Mouse (Mus musculus) ES-Bruce4 (cell line): Measurements from ENCODE around the gene Gm17364. TPM values are rescaled to one million over a fixed set of nuclear protein-coding genes. Genes with fewer than 3 reads are reported as not detected.
"Not testable (repeated sequence)": the region's sequence is repeated elsewhere in the genome, so short reads cannot be mapped to it uniquely, and the experiment has no call there.

ENCODE experiments used
- H3K27ac ChIP-seq: 2 replicates; pipeline ENCODE4 v1.5.1; 2012; ENCODE audit warnings: low read length, inconsistent platforms; ENCODE audit not compliant: insufficient read depth
- H3K27me3 ChIP-seq: 2 replicates; pipeline ENCODE4 v1.6.1; 2012; ENCODE audit warnings: mild to moderate bottlenecking, low read length, inconsistent platforms; ENCODE audit not compliant: control insufficient read depth, poor library complexity, insufficient read depth, severe bottlenecking
- H3K36me3 ChIP-seq: 2 replicates; pipeline ENCODE4 v1.6.1; 2012; ENCODE audit warnings: inconsistent platforms, mild to moderate bottlenecking, low read length, moderate library complexity; ENCODE audit not compliant: control insufficient read depth, poor library complexity, insufficient read depth, severe bottlenecking
- H3K4me1 ChIP-seq: one replicate; pipeline ENCODE4 v1.8.1; 2011; ENCODE audit warnings: low read length; ENCODE audit not compliant: control insufficient read depth, insufficient read depth
- H3K4me3 ChIP-seq: 2 replicates; pipeline ENCODE4 v1.5.1; 2011; ENCODE audit warnings: low read depth, mild to moderate bottlenecking, low read length
- H3K9ac ChIP-seq: 2 replicates; pipeline ENCODE4 v1.6.1; 2012; ENCODE audit warnings: low read depth, mild to moderate bottlenecking, inconsistent platforms; ENCODE audit not compliant: poor library complexity, severe bottlenecking
- H3K9me3 ChIP-seq: replicated peaks from 2 replicates; pipeline ENCODE4 v1.6.1; 2012; ENCODE audit warnings: mild to moderate bottlenecking, low read length, inconsistent platforms; ENCODE audit not compliant: control insufficient read depth, poor library complexity, insufficient read depth, severe bottlenecking
- CTCF ChIP-seq: IDR thresholded peaks from one replicate; pipeline ENCODE4 v1.8.1; 2011; ENCODE audit warnings: low read depth, low read length
- EP300 ChIP-seq: IDR thresholded peaks from 2 replicates; pipeline ENCODE4 v1.6.1; 2011; ENCODE audit warnings: low read depth, low read length; ENCODE audit not compliant: insufficient read depth
- POLR2A ChIP-seq: IDR thresholded peaks from one replicate; pipeline ENCODE4 v1.8.1; 2011; ENCODE audit warnings: low read length; ENCODE audit not compliant: insufficient read depth
- polyA plus RNA-seq: library from polyadenylated mRNA; stranded (reverse); fragments of >200 nt; gene quantifications from 2 replicates; pipeline ENCODE4 v1.2.4, GENCODE M21; 2011; ENCODE audit warnings: low read depth; ENCODE audit not compliant: missing spikeins, insufficient read depth, insufficient read length

Gm17364 gene
- polyA plus RNA-seq, 1 experiment, result not detected

DNA sequence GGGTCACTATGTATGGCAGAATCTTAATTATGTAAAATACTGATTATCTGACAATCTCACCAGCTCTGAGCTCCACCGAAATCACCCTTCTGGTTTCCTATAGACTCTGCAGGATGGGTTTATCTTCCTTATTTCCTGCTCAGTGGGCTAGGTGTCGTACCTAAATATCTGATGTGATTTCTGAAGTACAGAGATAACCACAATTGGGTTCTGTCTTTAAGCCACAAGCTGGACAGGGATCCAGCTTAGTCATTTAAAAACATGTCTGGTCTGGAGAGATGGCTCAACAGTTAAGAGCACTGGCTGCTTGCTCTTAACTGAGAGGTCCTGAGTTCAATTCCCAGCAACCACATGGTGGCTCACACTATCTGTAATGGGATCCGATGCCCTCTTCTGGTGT lies 16.8 kb downstream of the Gm17364 start:
- H3K4me3 ChIP-seq, result no peak overlapping the region
- no peaks in the 10 kb centered on the region for H3K27me3 ChIP-seq
- H3K9ac ChIP-seq, result no peak overlapping the region
- no peaks in the 10 kb centered on the region for H3K4me1 ChIP-seq
- no peak for TF ChIP-seq POLR2A
- TF ChIP-seq CTCF, result no peak
- no peaks in the 10 kb centered on the region for H3K9me3 ChIP-seq
- H3K27ac ChIP-seq, result no peak overlapping the region
- H3K36me3 ChIP-seq, result no peaks in the 10 kb centered on the region

DNA sequence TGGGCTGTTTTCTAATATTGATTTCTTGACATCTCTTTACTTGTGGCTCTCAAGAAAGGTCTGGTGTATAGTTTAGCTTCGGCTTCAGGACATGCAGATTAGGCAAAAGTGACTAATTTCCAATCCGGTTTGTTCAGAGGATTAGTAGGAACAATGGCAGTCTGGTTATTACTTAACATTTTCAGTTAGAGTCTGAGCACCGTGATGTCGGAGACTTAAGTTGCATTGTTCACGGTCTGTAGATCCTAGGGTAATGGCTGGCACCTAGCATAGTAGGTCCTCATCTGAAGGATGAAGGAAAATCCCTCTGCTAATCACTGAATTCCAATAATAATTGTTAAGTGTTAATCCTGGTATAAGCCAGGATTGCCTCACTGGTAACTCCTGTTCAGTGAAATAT lies 17.7 kb downstream of the Gm17364 start:
- Histone ChIP-seq H3K4me3 (no peak overlapping the region), H3K9me3 (no peaks in the 10 kb centered on the region), H3K9ac (no peak overlapping the region), H3K27me3 (no peaks in the 10 kb centered on the region), H3K36me3 (no peaks in the 10 kb centered on the region), H3K27ac (no peak overlapping the region), H3K4me1 (no peaks in the 10 kb centered on the region)
- TF ChIP-seq CTCF, result no peak
- TF ChIP-seq EP300, result no peak
- no peak for TF ChIP-seq POLR2A

DNA sequence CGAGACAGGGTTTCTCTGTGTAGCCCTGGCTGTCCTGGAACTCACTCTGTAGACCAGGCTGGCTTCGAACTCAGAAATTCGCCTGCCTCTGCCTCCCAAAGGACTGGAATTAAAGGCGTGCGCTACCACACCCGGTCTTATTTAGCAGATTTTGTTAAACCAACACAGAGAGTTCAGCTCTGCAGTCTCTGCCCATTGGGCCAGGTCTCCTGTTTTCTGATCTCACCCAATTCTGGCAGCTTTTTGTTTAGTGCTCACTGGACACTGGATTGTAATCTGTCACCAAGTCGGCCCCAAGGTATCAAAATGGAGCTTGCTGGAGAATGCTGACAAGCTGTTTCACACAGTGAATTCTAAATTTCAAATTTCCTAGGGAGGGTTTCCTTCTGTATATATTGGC lies 21.0 kb downstream of the Gm17364 start:
- H3K27me3 ChIP-seq, result no peaks in the 10 kb centered on the region
- H3K9me3 ChIP-seq, result no peaks in the 10 kb centered on the region
- H3K9ac ChIP-seq, result no peak overlapping the region

DNA sequence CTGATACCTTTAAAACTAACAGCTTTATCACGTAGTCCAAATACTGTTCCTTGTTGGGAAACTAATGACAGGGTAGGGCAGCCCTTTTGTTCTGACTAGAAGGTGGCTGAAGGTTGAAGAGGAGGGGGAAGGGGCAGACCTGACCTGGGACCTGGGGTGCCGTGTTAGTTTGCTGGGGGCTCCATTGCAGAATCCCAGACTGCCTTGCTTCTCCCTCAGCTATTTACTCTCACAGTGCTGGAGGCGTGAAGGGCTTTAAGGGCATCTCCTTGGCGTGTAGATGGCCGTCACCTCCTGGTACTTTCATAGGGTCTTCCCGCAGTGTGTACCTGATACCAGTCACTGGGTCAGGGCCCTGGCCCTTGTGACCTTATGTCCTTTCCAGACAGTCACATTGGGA lies 21.6 kb downstream of the Gm17364 start:
- Histone ChIP-seq H3K36me3 (no peaks in the 10 kb centered on the region), H3K4me1 (no peaks in the 10 kb centered on the region), H3K4me3 (no peak overlapping the region), H3K27ac (no peak overlapping the region), H3K9ac (no peak overlapping the region), H3K9me3 (no peaks in the 10 kb centered on the region), H3K27me3 (no peaks in the 10 kb centered on the region)
- no peak for TF ChIP-seq POLR2A
- TF ChIP-seq CTCF, result no peak
- TF ChIP-seq EP300, result no peak

More for the DNA sequence above, 21.0 kb downstream of the Gm17364 start:
- no peak overlapping the region for H3K27ac ChIP-seq
- no peaks in the 10 kb centered on the region for H3K36me3 ChIP-seq
- TF ChIP-seq EP300, result no peak
- no peak for TF ChIP-seq CTCF
- TF ChIP-seq POLR2A, result no peak
- no peak overlapping the region for H3K4me3 ChIP-seq
- no peaks in the 10 kb centered on the region for H3K4me1 ChIP-seq

DNA sequence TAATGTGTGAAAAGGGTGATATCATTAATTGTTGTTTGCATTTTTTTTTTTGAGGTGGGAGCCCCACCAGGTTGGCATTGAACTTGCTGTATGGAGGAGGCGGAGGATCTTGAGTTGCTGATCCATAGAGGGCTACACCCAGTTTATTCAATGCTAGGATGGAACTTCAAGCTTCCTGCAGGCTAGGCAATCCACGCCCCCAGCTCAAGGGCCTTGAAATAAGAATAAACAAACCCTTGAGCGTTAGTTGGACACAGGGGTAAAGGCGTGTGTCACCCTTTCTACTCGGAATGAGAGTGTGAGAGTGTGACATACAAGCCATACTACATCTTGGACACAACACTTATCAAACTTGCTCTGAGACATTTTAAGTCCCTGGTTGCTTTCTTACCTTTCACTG lies 22.1 kb downstream of the Gm17364 start:
- TF ChIP-seq POLR2A (no peak), EP300 (no peak), CTCF (no peak)
- no peak overlapping the region for H3K4me3 ChIP-seq
- H3K27me3 ChIP-seq, result no peaks in the 10 kb centered on the region
- H3K4me1 ChIP-seq, result no peaks in the 10 kb centered on the region
- H3K27ac ChIP-seq, result no peak overlapping the region
- no peaks in the 10 kb centered on the region for H3K9me3 ChIP-seq
- H3K9ac ChIP-seq, result no peak overlapping the region
- H3K36me3 ChIP-seq, result no peaks in the 10 kb centered on the region

DNA sequence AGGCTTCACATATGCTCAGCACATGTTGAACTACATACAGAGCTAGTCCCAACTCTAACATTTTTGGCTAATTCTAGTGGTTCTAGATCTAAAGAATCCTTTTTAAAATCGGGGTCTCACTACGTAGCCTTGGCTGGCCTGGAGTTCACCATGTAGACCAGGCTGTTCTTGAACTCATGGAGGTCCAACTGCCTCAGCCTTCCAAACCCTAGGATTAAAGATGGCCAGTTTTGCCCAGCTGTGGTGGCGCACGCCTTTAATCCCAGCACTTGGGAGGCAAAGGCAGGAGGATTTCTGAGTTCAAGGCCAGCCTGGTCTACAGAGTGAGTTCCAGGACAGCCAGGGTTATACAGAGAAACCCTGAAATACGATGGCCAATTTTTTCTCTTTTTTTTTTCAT lies 22.5 kb downstream of the Gm17364 start:
- H3K9me3 ChIP-seq, H3K27me3 ChIP-seq, H3K27ac ChIP-seq, H3K4me1 ChIP-seq, H3K36me3 ChIP-seq, H3K4me3 ChIP-seq: not testable (repeated sequence)
- peak overlapping the region; percentile 64; the same call in 1 of the 2 replicates for H3K9ac ChIP-seq
